ENCODE assay signal across 10 mouse cellular contexts in the genomic region with DNA sequence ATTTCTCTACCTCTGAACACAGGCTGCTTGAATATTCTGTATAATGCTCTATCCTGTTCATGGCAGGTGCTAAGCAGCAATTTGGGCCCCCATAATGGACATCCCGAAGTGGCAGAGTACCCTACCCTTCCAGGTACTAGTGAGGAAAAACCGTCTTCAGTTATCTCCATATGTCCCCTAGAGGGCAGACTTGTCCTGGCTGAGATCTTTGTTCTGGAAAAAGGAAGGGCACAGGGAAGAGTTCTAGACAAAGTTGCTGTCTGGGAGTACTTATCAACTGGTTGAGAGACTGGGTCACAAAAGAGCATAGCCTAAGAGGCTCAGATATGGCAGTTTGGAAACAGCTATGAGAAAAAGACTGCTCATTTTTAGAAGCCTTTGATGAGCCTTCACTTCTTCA.
A peak's percentile ranks its signal among the peaks of the same experiment; 100 is the strongest.
DNase-seq lines count a peak whose midpoint lies in the region; ATAC-seq and TF ChIP-seq lines count a peak whose summit lies in the region.
"Had no signal": no experiment of that assay in that cellular context is flagged by ENCODE, and none has a peak within 500 bp of the region (broad histone marks: within the 10 kb centered on the region; RNA-seq: fewer than 3 reads in every experiment).

No protein-coding gene starts in this region.

- DNase-seq in cerebellum, adult 18-20 months: peak; percentile 5 to 9
- peak; percentile 75 for DNase-seq in liver, adult 2 months (ENCODE audit: extremely low read depth, low read depth, low spot score)
- DNase-seq in liver, embryonic 11.5 days (ENCODE audit: low spot score): no peak
- peak; percentile 30 for DNase-seq in embryo, embryonic 9.5 days (ENCODE audit: extremely low spot score)
- DNase-seq in left cerebral cortex, adult 11 months (ENCODE audit: low spot score): peak; percentile 29
- peak; percentile 59 for DNase-seq in retina, postnatal 1 day
- no peak for DNase-seq in spleen, adult 12 weeks (ENCODE audit: low spot score)

- H3K79me2 ChIP-seq in liver, adult 2 months (ENCODE audit: control insufficient read depth, insufficient read depth, low read length): no peaks in the 10 kb centered on the region

- ATAC-seq in cerebellum, adult (ENCODE audit: insufficient number of reproducible peaks, low FRiP score, low TSS enrichment): no peak
- no peak for ATAC-seq in liver, embryonic 11.5 days (replicated peaks; ENCODE audit: low FRiP score)

- H3K27ac ChIP-seq in liver, adult 2 months (replicated peaks; ENCODE audit: insufficient read depth, low read depth, low read length): no peak overlapping the region
- H3K27ac ChIP-seq in liver, embryonic 11.5 days (ENCODE audit: low read depth, low read length): no peak overlapping the region
- H3K27ac ChIP-seq: limb, embryonic 15.5 days; stomach, embryonic 15.5 days had no signal

- H3K27me3 ChIP-seq in liver, adult 2 months (ENCODE audit: control insufficient read depth, insufficient read depth, low read length): no peaks in the 10 kb centered on the region
- no peaks in the 10 kb centered on the region for H3K27me3 ChIP-seq in liver, embryonic 11.5 days (replicated peaks; ENCODE audit: control insufficient read depth, insufficient read depth, low read length)
- H3K27me3 ChIP-seq: limb, embryonic 15.5 days; stomach, embryonic 15.5 days had no signal

- H3K9me3 ChIP-seq in liver, embryonic 11.5 days (ENCODE audit: control insufficient read depth, low read length): no peaks in the 10 kb centered on the region
- H3K9me3 ChIP-seq: limb, embryonic 15.5 days; stomach, embryonic 15.5 days had no signal

- 17% methylated on average over 2 of the region's 2 CpGs for WGBS in liver, adult 2 months
- WGBS in liver, embryonic 11.5 days: 38% methylated on average over 2 of the region's 2 CpGs

- H3K9ac ChIP-seq in liver, adult 2 months (ENCODE audit: low read depth, low read length): no peak overlapping the region
- H3K9ac ChIP-seq in liver, embryonic 11.5 days (ENCODE audit: low read depth, low read length): no peak overlapping the region
- H3K9ac ChIP-seq: limb, embryonic 15.5 days; stomach, embryonic 15.5 days had no signal

- peaks cover 20% of the 10 kb centered on the region for H3K4me1 ChIP-seq in liver, adult 2 months (ENCODE audit: control insufficient read depth, insufficient read depth, low read length)
- H3K4me1 ChIP-seq in liver, embryonic 11.5 days (replicated peaks; ENCODE audit: control insufficient read depth, insufficient read depth, low read length): no peaks in the 10 kb centered on the region
- H3K4me1 ChIP-seq: limb, embryonic 15.5 days; stomach, embryonic 15.5 days had no signal

- H3K4me3 ChIP-seq in liver, adult 2 months (ENCODE audit: insufficient read depth, low read depth, low read length): no peak overlapping the region
- no peak overlapping the region for H3K4me3 ChIP-seq in liver, embryonic 11.5 days (ENCODE audit: low read depth, low read length)
- H3K4me3 ChIP-seq: limb, embryonic 15.5 days; stomach, embryonic 15.5 days had no signal

- 0 out of 2 replicates have a peak, but pooled peaks cover 3% of the 10 kb centered on the region for H3K36me3 ChIP-seq in liver, adult 2 months (ENCODE audit: control insufficient read depth, insufficient read depth, low read length)
- H3K36me3 ChIP-seq in liver, embryonic 11.5 days (ENCODE audit: control insufficient read depth, insufficient read depth, low read length): no peaks in the 10 kb centered on the region
- H3K36me3 ChIP-seq: limb, embryonic 15.5 days; stomach, embryonic 15.5 days had no signal

- TF ChIP-seq CTCF in liver, adult 2 months (IDR thresholded peaks at IDR 0.05; ENCODE audit: low read depth, low read length): peak; percentile 40; the same call in 1 of the 2 replicates

- H3K4me2 ChIP-seq in liver, embryonic 11.5 days: no peak overlapping the region
- H3K4me2 ChIP-seq: limb, embryonic 15.5 days; stomach, embryonic 15.5 days had no signal

- no peak for TF ChIP-seq POLR2A in liver, adult 2 months (IDR thresholded peaks at IDR 0.05; ENCODE audit: extremely low read depth, insufficient read depth, low read length)

Comparison
In these comparisons a context has a peak if more than half of its experiments do, and no peak if none do; other contexts are left out.
1. DNase-seq: peak in cerebellum, adult 18-20 months (2 of 2), liver, adult 2 months (single experiment), embryo, embryonic 9.5 days (single experiment), left cerebral cortex, adult 11 months (single experiment) and retina, postnatal 1 day (single experiment); none in liver, embryonic 11.5 days (single experiment) and spleen, adult 12 weeks (single experiment).